20 mouse cellular contexts compared by ENCODE assay signal in genomic region chr4:46565393-46565955, GRCm38 (mm10). TPM values are rescaled to one million over a fixed set of nuclear protein-coding genes. Genes with fewer than 3 reads are reported as not detected.
DNase-seq lines count a peak whose midpoint lies in the region; ATAC-seq and TF ChIP-seq lines count a peak whose summit lies in the region.
"Had no signal": no experiment of that assay in that cellular context is flagged by ENCODE, and none has a peak within 500 bp of the region (broad histone marks: within the 10 kb centered on the region; RNA-seq: fewer than 3 reads in every experiment).

No protein-coding gene starts in this region.

- DNase-seq in cerebellum, adult 9-11 months, result peak; percentile 16
- DNase-seq in testis, postnatal 14 days (ENCODE audit: low spot score), result no peak
- DNase-seq in induced T-regulatory cell, adult 2 months (ENCODE audit: low read depth), result peak; percentile 69
- DNase-seq in B cell, adult 2 months, result no peak
- no peak for DNase-seq in layer of hippocampus, adult 2 months (ENCODE audit: low spot score in 2 of 2)
- DNase-seq: adrenal gland, postnatal 25 days; cerebellum, adult 11 months; forebrain, postnatal 0 days; gastrocnemius, postnatal 25 days; kidney, adult 11 months; kidney, postnatal 36 days; thymus, postnatal 25 days had no signal

- no peaks in the 10 kb centered on the region for H3K27me3 ChIP-seq in testis, adult 2 months (ENCODE audit: control insufficient read depth, insufficient read depth, low read length)
- H3K27me3 ChIP-seq: embryonic facial prominence, embryonic 12.5 days; kidney, embryonic 15.5 days; limb, embryonic 13.5 days; neural tube, embryonic 15.5 days had no signal

- no peak for TF ChIP-seq CTCF in testis, adult 2 months (IDR thresholded peaks at IDR 0.05; ENCODE audit: control insufficient read depth, insufficient read depth, insufficient replicate concordance, low read depth, low read length)
- TF ChIP-seq CTCF in layer of hippocampus, adult 2 months (conservative IDR thresholded peaks at IDR 0.05), result no peak

- peak overlapping the region; percentile 80 for H3K4me3 ChIP-seq in testis, adult 2 months (ENCODE audit: control insufficient read depth, low read depth, low read length)
- H3K4me3 ChIP-seq in layer of hippocampus, adult 2 months, result no peak overlapping the region
- H3K4me3 ChIP-seq: embryonic facial prominence, embryonic 12.5 days; kidney, embryonic 15.5 days; limb, embryonic 13.5 days; neural tube, embryonic 15.5 days had no signal

- no peak for ATAC-seq in cerebellum, adult (ENCODE audit: insufficient number of reproducible peaks, low FRiP score, low TSS enrichment)
- ATAC-seq: forebrain, postnatal 0 days; hindbrain, postnatal 0 days had no signal

- no peak for TF ChIP-seq POLR2A in testis, adult 2 months (IDR thresholded peaks at IDR 0.05; ENCODE audit: control insufficient read depth, low read depth, low read length)

- H3K4me1 ChIP-seq in testis, adult 2 months (ENCODE audit: control insufficient read depth, insufficient read depth, low read length), result peaks cover 9% of the 10 kb centered on the region
- H3K4me1 ChIP-seq: embryonic facial prominence, embryonic 12.5 days; limb, embryonic 13.5 days had no signal

- H3K27ac ChIP-seq in testis, adult 2 months (ENCODE audit: control insufficient read depth, insufficient read depth, low read depth, low read length), result no peak overlapping the region
- no peak overlapping the region for H3K27ac ChIP-seq in layer of hippocampus, adult 2 months
- H3K27ac ChIP-seq: embryonic facial prominence, embryonic 12.5 days; hindbrain, postnatal 0 days; kidney, embryonic 15.5 days; limb, embryonic 13.5 days; liver, embryonic 14.5 days; neural tube, embryonic 15.5 days had no signal

- H3K36me3 ChIP-seq in testis, adult 2 months (ENCODE audit: control insufficient read depth, insufficient read depth, low read length), result no peaks in the 10 kb centered on the region
- H3K36me3 ChIP-seq: embryonic facial prominence, embryonic 12.5 days; kidney, embryonic 15.5 days; limb, embryonic 13.5 days; neural tube, embryonic 15.5 days had no signal

RNA-seq across cellular contexts. Expression of gene Trim14, which starts 29.5 kb away (rescaled TPM):
- 6.4 and 6.6 TPM in 2 replicates for polyA plus RNA-seq in testis, adult 2 months (2012; rRNA removed)
- 1 to 10 TPM in 1 of 2 experiments, under 1 TPM in 1; 0.93 to 1.2 TPM for total RNA-seq in layer of hippocampus, adult 2 months (2021)

RNA-seq across cellular contexts. Expression of gene Coro2a, which starts 36.5 kb away (rescaled TPM):
- polyA plus RNA-seq in testis, adult 2 months (2012; rRNA removed), result 139 and 175 TPM in 2 replicates
- 10 to 100 TPM; 15.6 to 16.1 TPM for total RNA-seq in layer of hippocampus, adult 2 months (2021)

Comparison
In these comparisons a context has a peak if more than half of its experiments do, and no peak if none do; other contexts are left out.
1. DNase-seq: peak in cerebellum, adult 9-11 months (single experiment) and induced T-regulatory cell, adult 2 months (single experiment); none in testis, postnatal 14 days (single experiment), B cell, adult 2 months (0 of 2) and layer of hippocampus, adult 2 months (0 of 2).